Mouse (Mus musculus) bone marrow macrophage, adult 2 months (primary cell): Measurements from ENCODE around the gene Lyrm4.

Source experiments
- CTCF ChIP-seq: IDR thresholded peaks from 2 replicates; pipeline ENCODE4 v1.5.1; 2012; ENCODE audit warnings: low read depth, mild to moderate bottlenecking, low read length, moderate library complexity
- POLR2A ChIP-seq: IDR thresholded peaks from 2 replicates; pipeline ENCODE4 v1.6.1; 2012; ENCODE audit warnings: mild to moderate bottlenecking, low read depth, low read length, borderline replicate concordance

DNA sequence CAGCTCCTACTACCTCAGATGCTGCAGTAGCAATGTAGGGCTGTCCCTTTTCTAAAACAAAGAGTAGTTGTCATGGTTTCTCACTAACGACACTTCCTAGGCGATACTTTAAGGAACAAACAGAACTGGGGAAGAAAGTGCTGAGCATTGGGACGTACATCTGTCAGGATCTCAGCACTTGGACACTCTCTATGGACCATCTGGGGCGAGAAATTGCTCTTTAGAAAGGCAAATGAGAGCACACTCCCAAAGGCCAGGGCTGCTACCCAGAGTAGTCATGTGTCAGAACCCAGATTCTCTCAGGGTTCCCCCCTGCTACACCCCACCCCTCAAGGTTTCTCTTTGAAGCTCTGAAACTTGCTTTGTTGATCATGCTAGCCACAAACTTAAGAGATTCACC is 136.9 kb downstream of the Lyrm4 start:
- TF ChIP-seq CTCF (no peak), POLR2A (no peak)
